Mouse (Mus musculus) Patski (cell line): ENCODE results near the gene Ttll3. TPM values are rescaled to one million over a fixed set of nuclear protein-coding genes. Genes with fewer than 3 reads are reported as not detected.

ENCODE experiments used
- ATAC-seq: fragments of 100-300 bp; one replicate; pipeline ENCODE4 v1.8.0; 2021
- CTCF ChIA-PET: fragments of 350-600 bp; sonication (Branson Sonifier 250); formaldehyde crosslinking; loops from one replicate; lab custom pipeline; 2022; ENCODE audit warnings: inconsistent platforms; lab: Charles Lee
- POLR2A ChIA-PET: fragments of 350-600 bp; sonication (Branson Sonifier 250); formaldehyde crosslinking; loops from one replicate; lab custom pipeline; 2022; ENCODE audit warnings: antibody characterized with exemption, inconsistent platforms; lab: Charles Lee
- DNase-seq: peaks from one replicate; pipeline ENCODE4 v3.0.0-alpha.2; 2011; ENCODE audit warnings: low read depth, low spot score
- H3K27me3 ChIP-seq: fragments of 371-371 bp; one replicate; pipeline ENCODE4 v1.5.1; 2021
- CTCF ChIP-seq: fragments of 100-300 bp; IDR thresholded peaks from one replicate; pipeline ENCODE4 v1.5.1; 2021
- in situ Hi-C: fragments of 300-500 bp; cut with MboI; formaldehyde crosslinking; loops from 3 replicates; pipeline ENCODE4 v1.11.1; 2018; ENCODE audit warnings: low pct_unique_long_range_greater_than_20kb, mixed read lengths
- polyA plus RNA-seq: library from polyadenylated mRNA; unstranded; gene quantifications from one replicate; pipeline ENCODE4 v1.2.3, GENCODE M21; 2021

Gene Ttll3
- polyA plus RNA-seq, 1 experiment from 2014 or later = 10.1 TPM

DNA sequence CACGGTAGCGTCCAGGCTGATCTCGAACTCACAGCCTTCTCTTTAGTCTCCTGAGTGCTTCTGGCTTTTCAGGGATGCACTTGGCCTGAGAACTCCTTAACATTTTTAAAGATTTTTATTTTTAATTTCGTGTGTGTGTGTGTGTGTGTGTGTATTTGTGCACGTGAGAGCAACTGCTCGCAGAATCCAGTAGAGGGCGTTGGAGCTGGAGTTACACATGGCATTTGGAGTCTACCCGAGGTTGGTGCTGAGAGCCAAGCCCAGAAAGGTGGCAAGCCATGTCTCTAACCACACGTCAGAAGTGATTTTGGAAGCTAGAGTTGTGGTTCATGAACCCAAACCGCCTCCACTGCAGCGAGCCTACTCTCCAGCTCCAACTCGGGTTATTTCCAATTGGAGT, 54.0 kb downstream of the Ttll3 start:
- in situ Hi-C loops = loop anchor here (5.0 kb wide), 2 partner anchors 39 to 84 kb away; partner anchors contain the start of gene Creld1
- no peaks in the 10 kb centered on the region for H3K27me3 ChIP-seq
- ATAC-seq (no peak), DNase-seq (no peak)
- ChIA-PET CTCF (interaction anchor here (7.8 kb wide), 1 partner anchor 25 kb away, joined by 82 read pairs; the partner anchor contains the start of gene Il17rc), POLR2A (interaction anchor here (1.5 to 1.9 kb wide), 2 partner anchors 27 to 33 kb away, joined by 4 to 10 read pairs; partner anchors contain the start of gene Il17rc)
- peak; percentile 82 for TF ChIP-seq CTCF

DNA sequence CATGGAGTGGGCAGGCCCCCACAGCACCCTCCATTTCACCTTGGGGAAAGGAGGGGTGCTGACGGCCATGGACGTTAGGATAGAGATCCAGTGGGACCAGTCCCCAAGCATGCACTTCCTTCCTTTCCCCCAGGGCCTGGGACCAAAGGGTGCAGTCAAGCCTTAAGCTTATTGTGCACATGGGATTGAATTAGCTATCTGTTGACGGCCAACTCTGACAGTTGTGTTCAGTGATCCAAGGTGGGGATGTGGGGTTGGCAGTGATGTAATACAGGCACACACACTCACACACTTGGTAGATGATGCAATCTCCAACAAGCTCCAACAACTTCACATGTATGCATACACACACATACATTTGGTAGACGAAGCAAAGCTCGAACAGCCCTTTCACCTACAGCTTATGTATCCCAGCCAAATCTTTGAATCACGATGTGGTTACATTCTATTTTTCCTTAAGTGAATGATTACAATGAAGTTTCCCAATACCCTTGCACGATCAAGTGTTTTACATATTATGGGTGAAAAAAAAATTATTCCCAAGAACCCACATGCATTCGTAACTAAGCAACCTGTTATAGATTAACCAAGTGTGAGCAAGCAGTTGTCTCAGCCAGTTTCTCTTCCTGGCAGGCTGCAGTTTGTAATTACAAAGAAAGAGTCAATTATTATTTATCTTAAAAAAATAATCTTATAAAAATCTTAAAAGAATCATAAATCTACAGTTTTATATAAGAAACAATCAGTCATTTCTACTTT, 55.3 kb downstream of the Ttll3 start:
- DNase-seq = peak; percentile 49
- ATAC-seq = peak; percentile 11
- ChIA-PET POLR2A (interaction anchor here (1.1 to 1.5 kb wide), 3 partner anchors 22 to 36 kb away, joined by 4 to 6 read pairs (median 5); no protein-coding TSS in a partner anchor), CTCF (interaction anchor here (1.0 to 7.8 kb wide), 2 partner anchors 23 to 43 kb away, joined by 3 to 82 read pairs; partner anchors contain the start of gene Il17rc)
- TF ChIP-seq CTCF = no peak
- in situ Hi-C loops = loop anchor here (5.0 kb wide), 2 partner anchors 38 to 83 kb away; partner anchors contain the start of gene Creld1
- H3K27me3 ChIP-seq = no peaks in the 10 kb centered on the region

DNA sequence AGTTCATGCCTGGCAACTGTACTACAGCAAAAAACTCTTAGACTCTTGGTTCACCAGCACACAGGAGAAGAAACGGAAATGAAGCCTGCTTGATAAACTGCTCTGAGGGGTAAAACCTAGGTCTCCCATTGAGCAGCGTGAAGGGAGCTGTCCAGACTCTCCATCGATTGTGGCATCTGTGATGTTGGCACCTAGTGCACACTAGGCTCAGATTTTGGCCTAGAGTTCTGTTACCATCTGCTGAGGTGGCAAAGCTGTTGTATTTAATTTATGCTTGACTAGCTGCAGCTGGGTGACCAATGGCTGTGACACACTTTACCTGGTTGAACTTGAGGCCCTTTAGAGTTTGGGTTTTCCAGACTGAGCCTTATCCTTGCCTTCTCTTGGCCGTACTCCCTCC, 58.6 kb downstream of the Ttll3 start:
- no peak for TF ChIP-seq CTCF
- in situ Hi-C loops = no loop called here
- ATAC-seq (no peak), DNase-seq (no peak)
- POLR2A ChIA-PET = interaction anchor here (1.4 kb wide), 1 partner anchor 11 kb away, joined by 3 read pairs; the partner anchor contains the start of gene Il17re
- no peaks in the 10 kb centered on the region for H3K27me3 ChIP-seq
- CTCF ChIA-PET = no interaction called here

DNA sequence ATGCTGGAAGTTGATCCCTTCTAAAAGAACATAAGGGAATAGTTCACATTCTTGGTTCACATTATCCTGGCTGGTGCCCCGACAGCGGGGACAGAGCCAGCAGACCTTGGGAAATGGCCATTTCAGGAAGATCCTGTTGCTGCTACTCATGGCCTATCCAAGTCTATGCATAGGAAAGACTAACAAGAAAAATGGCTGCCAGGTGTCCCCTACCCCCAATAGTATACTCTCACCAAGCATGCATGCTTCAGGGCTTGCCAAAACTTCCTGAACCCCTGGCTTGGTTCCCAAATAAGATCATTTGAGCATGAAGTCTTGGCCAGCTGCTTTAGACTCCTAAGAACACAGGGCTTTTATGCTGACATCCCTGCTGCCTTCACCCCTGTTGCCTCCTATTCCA, 62.8 kb downstream of the Ttll3 start:
- in situ Hi-C loops = no loop called here
- no peak for DNase-seq
- no peak for TF ChIP-seq CTCF
- ChIA-PET CTCF (interaction anchor here (0.9 to 1.6 kb wide), 5 partner anchors 11 to 30 kb away, joined by 3 to 5 read pairs (median 4); no protein-coding TSS in a partner anchor), POLR2A (interaction anchor here (0.6 kb wide), 1 partner anchor 15 kb away, joined by 3 read pairs; no protein-coding TSS in a partner anchor)
- H3K27me3 ChIP-seq = no peaks in the 10 kb centered on the region
- peak; percentile 53 for ATAC-seq

DNA sequence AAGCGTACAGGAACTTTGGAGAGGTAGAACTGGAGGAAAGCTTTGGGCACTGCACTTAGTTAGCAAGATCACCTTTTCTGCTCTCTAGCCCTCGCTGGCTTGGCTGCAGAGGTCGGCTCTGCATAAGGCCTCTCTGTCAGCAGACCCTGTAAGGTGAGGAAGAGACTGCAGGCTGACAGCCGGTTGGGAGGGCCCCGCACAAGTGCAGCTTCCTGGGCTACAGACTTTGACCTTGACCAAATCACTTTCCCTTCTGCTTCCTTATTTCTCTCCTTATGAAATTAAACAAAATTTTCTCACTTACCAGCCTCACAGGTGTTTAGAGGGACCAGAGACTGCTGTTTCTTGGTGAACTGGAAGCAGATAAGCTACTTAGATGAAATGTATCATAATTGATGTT, 65.9 kb downstream of the Ttll3 start:
- ATAC-seq = no peak
- no peak for DNase-seq
- in situ Hi-C loops = no loop called here
- CTCF ChIA-PET = no interaction called here
- no peaks in the 10 kb centered on the region for H3K27me3 ChIP-seq
- no peak for TF ChIP-seq CTCF
- POLR2A ChIA-PET = interaction anchor here (0.7 kb wide), 1 partner anchor 48 kb away, joined by 5 read pairs; no protein-coding TSS in a partner anchor

DNA sequence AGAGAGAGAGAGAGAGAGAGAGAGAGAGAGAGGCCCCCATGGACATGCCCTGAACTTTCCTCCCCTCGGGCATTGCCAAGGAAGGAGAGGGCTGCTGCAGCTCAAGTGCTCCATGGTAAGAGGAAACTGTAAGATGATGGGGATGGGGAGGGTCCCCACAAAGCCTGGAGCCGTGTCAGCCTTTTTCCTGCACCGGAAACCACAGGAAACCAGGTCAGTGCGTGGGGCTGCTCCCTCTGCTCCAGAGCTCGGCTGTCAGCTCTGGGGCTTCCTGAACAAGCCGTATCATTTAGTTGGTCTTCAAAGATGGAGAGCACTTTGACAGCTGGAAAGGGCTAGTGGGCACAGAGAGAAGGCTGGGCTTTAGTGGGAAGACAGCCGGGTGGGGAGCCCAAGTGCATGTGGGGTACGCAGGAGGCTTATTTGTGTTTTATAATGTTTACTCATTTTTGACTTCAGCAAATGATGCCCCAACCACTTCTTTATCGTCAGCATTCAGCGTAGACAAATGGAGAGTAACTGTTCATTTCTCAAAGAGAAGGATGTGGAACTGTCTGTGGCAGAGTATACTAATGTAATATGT, 69.0 kb downstream of the Ttll3 start, which contains the start of gene Il17re:
Gene Il17re, plus strand, starts transcription at position 533 of the 583 bp plus-strand sequence.
- in situ Hi-C loops = no loop called here
- ChIA-PET CTCF (interaction anchor here (2.6 kb wide), 1 partner anchor 10 kb away, joined by 10 read pairs; no protein-coding TSS in a partner anchor), POLR2A (interaction anchor here (0.6 to 1.5 kb wide), 2 partner anchors 10 to 68 kb away, joined by 3 read pairs; no protein-coding TSS in a partner anchor)
- no peak for TF ChIP-seq CTCF
- H3K27me3 ChIP-seq = no peaks in the 10 kb centered on the region
- DNase-seq = no peak
- ATAC-seq = no peak

DNA sequence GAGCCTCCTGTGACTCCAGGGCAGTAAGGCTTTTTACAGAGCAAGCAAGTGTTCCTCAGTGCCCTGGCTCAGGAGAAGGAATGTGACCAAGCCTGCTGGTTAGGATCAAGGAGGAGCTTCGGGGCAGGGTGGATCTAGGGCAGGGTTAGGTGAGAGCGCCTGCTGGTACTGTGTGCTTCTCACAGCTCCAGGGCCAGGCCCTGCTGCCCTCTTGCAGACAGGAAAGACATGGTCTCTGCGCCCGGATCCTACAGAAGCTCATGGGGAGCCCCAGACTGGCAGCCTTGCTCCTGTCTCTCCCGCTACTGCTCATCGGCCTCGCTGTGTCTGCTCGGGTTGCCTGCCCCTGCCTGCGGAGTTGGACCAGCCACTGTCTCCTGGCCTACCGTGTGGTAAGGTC, 69.6 kb downstream of the Ttll3 start:
- TF ChIP-seq CTCF = no peak
- ChIA-PET POLR2A (interaction anchor here (1.5 kb wide), 1 partner anchor 11 kb away, joined by 3 read pairs; no protein-coding TSS in a partner anchor), CTCF (interaction anchor here (2.6 kb wide), 1 partner anchor 9 kb away, joined by 10 read pairs; no protein-coding TSS in a partner anchor)
- in situ Hi-C loops = no loop called here
- H3K27me3 ChIP-seq = no peaks in the 10 kb centered on the region
- ATAC-seq = no peak
- DNase-seq = no peak

DNA sequence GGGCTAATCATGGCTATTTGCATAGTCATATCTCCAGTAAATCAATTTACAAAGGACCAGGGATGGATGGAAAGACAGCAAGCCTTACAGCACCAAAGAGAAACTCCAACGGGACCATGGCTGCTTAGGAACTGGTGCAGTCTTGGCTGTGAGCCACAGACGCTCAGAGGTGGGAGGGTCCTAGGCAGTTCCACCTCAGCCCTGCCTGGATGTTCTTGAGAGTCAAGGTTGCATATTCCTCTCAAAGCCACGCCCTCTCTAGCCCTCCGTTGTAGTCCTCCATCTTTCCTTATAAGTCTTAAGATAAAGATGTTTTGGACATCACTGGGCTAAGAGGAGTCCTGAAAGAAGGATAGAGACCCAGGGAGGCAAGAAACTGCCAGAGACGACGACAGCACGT, 75.0 kb downstream of the Ttll3 start:
- ATAC-seq (no peak), DNase-seq (no peak)
- in situ Hi-C loops = no loop called here
- no peaks in the 10 kb centered on the region for H3K27me3 ChIP-seq
- ChIA-PET CTCF (interaction anchor here (2.1 to 10.3 kb wide), 2 partner anchors 12 to 21 kb away, joined by 5 to 82 read pairs; partner anchors contain the start of gene Jagn1), POLR2A (no interaction called here)
- no peak for TF ChIP-seq CTCF

Other genes with a start within 250 kb of the Ttll3 start
- 17.7 TPM for gene Lhfpl4, start 193.9 kb upstream of the Ttll3 start, polyA plus RNA-seq
- gene Mtmr14, start 151.4 kb upstream of the Ttll3 start, polyA plus RNA-seq = 34.8 TPM
- gene Cpne9, start 107.0 kb upstream of the Ttll3 start, polyA plus RNA-seq = 0.19 TPM
- 29.4 TPM for gene Brpf1, start 82.1 kb upstream of the Ttll3 start, polyA plus RNA-seq
- 26.2 TPM for gene Ogg1, start 62.3 kb upstream of the Ttll3 start, polyA plus RNA-seq
- 130 TPM for gene Camk1, start 45.3 kb upstream of the Ttll3 start, polyA plus RNA-seq
- gene Tada3, start 11.4 kb upstream of the Ttll3 start, polyA plus RNA-seq = 53.0 TPM
- 241 TPM for gene Arpc4, start 11.1 kb upstream of the Ttll3 start, polyA plus RNA-seq
- 16.6 TPM for gene Rpusd3, start 30.1 kb downstream of the Ttll3 start, polyA plus RNA-seq
- not detected for gene Cidec, start 46.5 kb downstream of the Ttll3 start, polyA plus RNA-seq
- 120 TPM for gene Jagn1, start 53.3 kb downstream of the Ttll3 start, polyA plus RNA-seq
- gene Il17re, start 69.2 kb downstream of the Ttll3 start, polyA plus RNA-seq = 1.7 TPM
- gene Il17rc, start 82.2 kb downstream of the Ttll3 start, polyA plus RNA-seq = 242 TPM
- gene Creld1, start 94.0 kb downstream of the Ttll3 start, polyA plus RNA-seq = 131 TPM
- 0.63 TPM for gene Prrt3, start 112.7 kb downstream of the Ttll3 start, polyA plus RNA-seq
- 162 TPM for gene Emc3, start 142.4 kb downstream of the Ttll3 start, polyA plus RNA-seq
- gene Fancd2, start 142.4 kb downstream of the Ttll3 start, polyA plus RNA-seq = 8.2 TPM
- not detected for gene Fancd2os, start 211.5 kb downstream of the Ttll3 start, polyA plus RNA-seq
- gene Brk1, start 215.5 kb downstream of the Ttll3 start, polyA plus RNA-seq = 167 TPM
- gene Vhl, start 234.7 kb downstream of the Ttll3 start, polyA plus RNA-seq = 29.5 TPM
- gene Irak2, start 249.2 kb downstream of the Ttll3 start, polyA plus RNA-seq = 34.6 TPM